Mouse (Mus musculus): ENCODE results near the gene Rusc2.

The Rusc2 gene

GRCm38 (mm10) chr4:43447251-43447650, 65.5 kb downstream of the Rusc2 start:
- no peak for DNase-seq

GRCm38 (mm10) chr4:43448554-43448953, 66.8 kb downstream of the Rusc2 start:
- DNase-seq, result no peak

GRCm38 (mm10) chr4:43452315-43452714, 70.5 kb downstream of the Rusc2 start:
- no peak for DNase-seq

GRCm38 (mm10) chr4:43453413-43453812, 71.6 kb downstream of the Rusc2 start:
- no peak for DNase-seq

- no peak for DNase-seq
Measured at GRCm38 (mm10) chr4:43454041-43454836, 72.5 kb downstream of the Rusc2 start, which contains the start of gene Cd72. Gene Cd72, minus strand, starts transcription at chr4:43454628.

GRCm38 (mm10) chr4:43456470-43456869, 74.7 kb downstream of the Rusc2 start:
- no peak for DNase-seq

- DNase-seq, result no peak
Measured at GRCm38 (mm10) chr4:43457124-43457523, 75.3 kb downstream of the Rusc2 start.

- DNase-seq, result no peak
Measured at GRCm38 (mm10) chr4:43463102-43463501, 81.3 kb downstream of the Rusc2 start.

- no peak for DNase-seq
Measured at GRCm38 (mm10) chr4:43465935-43466334, 84.2 kb downstream of the Rusc2 start.

GRCm38 (mm10) chr4:43466872-43467271, 85.1 kb downstream of the Rusc2 start:
- DNase-seq, result no peak

GRCm38 (mm10) chr4:43470301-43470700, 88.5 kb downstream of the Rusc2 start:
- DNase-seq, result no peak

GRCm38 (mm10) chr4:43473636-43474035, 91.9 kb downstream of the Rusc2 start:
- no peak for DNase-seq

- peak; percentile 52 for DNase-seq
Measured at GRCm38 (mm10) chr4:43476604-43477003, 94.8 kb downstream of the Rusc2 start.
